Mouse (Mus musculus) hindbrain, embryonic 13.5 days (tissue): ENCODE results near the gene Slc12a8. TPM values are rescaled to one million over a fixed set of nuclear protein-coding genes. Genes with fewer than 3 reads are reported as not detected.

Experiments used
- ATAC-seq: fragments of 200-750 bp; cut with Nextera tagmentation; 2 replicates; pipeline ENCODE4 v1.8.0; 2017; ENCODE audit warnings: moderate TSS enrichment; ENCODE audit not compliant: low FRiP score
- H3K27ac ChIP-seq: fragments of 300-500 bp; sonication (generic); 2 replicates; pipeline ENCODE4 v1.5.1; 2015; ENCODE audit warnings: inconsistent platforms, mild to moderate bottlenecking, moderate library complexity
- H3K27me3 ChIP-seq: fragments of 300-500 bp; sonication (generic); 2 replicates; pipeline ENCODE4 v1.6.1; 2015; ENCODE audit warnings: mild to moderate bottlenecking, inconsistent platforms
- H3K36me3 ChIP-seq: fragments of 300-500 bp; sonication (generic); 2 replicates; pipeline ENCODE4 v1.6.1; 2015; ENCODE audit warnings: mild to moderate bottlenecking, inconsistent platforms
- H3K4me1 ChIP-seq: fragments of 300-500 bp; sonication (generic); replicated peaks from 2 replicates; pipeline ENCODE4 v1.6.1; 2015; ENCODE audit warnings: inconsistent platforms
- H3K4me2 ChIP-seq: fragments of 300-500 bp; sonication (generic); 2 replicates; pipeline ENCODE4 v1.6.1; 2015; ENCODE audit warnings: inconsistent platforms, mild to moderate bottlenecking, moderate library complexity
- H3K4me3 ChIP-seq: fragments of 300-500 bp; sonication (generic); 2 replicates; pipeline ENCODE4 v1.5.1; 2015; ENCODE audit warnings: mild to moderate bottlenecking, inconsistent platforms
- H3K9ac ChIP-seq: fragments of 300-500 bp; sonication (generic); 2 replicates; pipeline ENCODE4 v1.6.1; 2015; ENCODE audit warnings: mild to moderate bottlenecking, inconsistent platforms
- H3K9me3 ChIP-seq: fragments of 300-500 bp; sonication (generic); 2 replicates; pipeline ENCODE4 v1.6.1; 2016; ENCODE audit warnings: inconsistent platforms
- WGBS: fragments of 180-500 bp; shearing (Covaris S2); methylation state at CpG from one replicate; pipeline ENCODE4 v1.1.7; 2015; 5-methylcytosine and 5-hydroxymethylcytosine counted together
- polyA plus RNA-seq: library from polyadenylated mRNA; unstranded; fragments of >200 nt; fragmentation: Nextera tagmentation; extraction: Ambion mirVana; gene quantifications from 2 replicates; pipeline ENCODE4 v1.2.1, GENCODE M21; 2015

Slc12a8 gene
- polyA plus RNA-seq, 1 experiment from 2014 or later = 0.62 TPM

- H3K9ac ChIP-seq = no peak overlapping the region
- H3K4me2 ChIP-seq = no peak overlapping the region
- H3K4me3 ChIP-seq = no peak overlapping the region
- peaks cover 3% of the 10 kb centered on the region; the same call in 1 of the 2 replicates for H3K9me3 ChIP-seq
- ATAC-seq = no peak
- no peaks in the 10 kb centered on the region for H3K27me3 ChIP-seq
- no peaks in the 10 kb centered on the region for H3K36me3 ChIP-seq
- no peaks in the 10 kb centered on the region for H3K4me1 ChIP-seq
- no peak overlapping the region for H3K27ac ChIP-seq
- WGBS = 95% methylated on average over 3 of the region's 3 CpGs
These were observed 138.3 kb downstream of the Slc12a8 start for GRCm38 (mm10) chr16:33655443-33655842.

GRCm38 (mm10) chr16:33657191-33657590, 140.1 kb downstream of the Slc12a8 start:
- Histone ChIP-seq H3K27ac (no peak overlapping the region), H3K4me3 (no peak overlapping the region), H3K9me3 (no peaks in the 10 kb centered on the region), H3K27me3 (no peaks in the 10 kb centered on the region), H3K9ac (no peak overlapping the region), H3K36me3 (no peaks in the 10 kb centered on the region), H3K4me2 (no peak overlapping the region), H3K4me1 (no peaks in the 10 kb centered on the region)
- no peak for ATAC-seq
- 96% methylated on average over 3 of the region's 3 CpGs for WGBS

DNA sequence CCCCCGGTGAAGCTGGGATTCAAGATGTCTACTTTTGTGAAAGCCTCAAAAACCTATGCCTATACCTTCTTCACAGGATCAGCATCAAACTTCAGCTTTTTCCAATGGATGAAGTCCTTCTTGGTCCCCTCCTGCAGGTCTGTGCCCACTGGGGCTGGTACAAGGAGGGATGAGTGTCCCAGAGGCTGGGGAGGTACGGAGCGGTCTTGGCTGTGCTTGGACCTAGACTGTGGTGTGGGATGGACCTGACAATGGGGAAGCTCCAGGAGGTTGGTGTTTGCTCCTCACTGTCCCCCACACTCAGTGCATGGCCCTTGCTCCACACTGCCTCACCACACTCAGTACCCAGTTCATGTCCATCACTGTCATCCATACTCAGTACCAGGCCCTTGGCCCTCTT, 141.0 kb downstream of the Slc12a8 start:
- Histone ChIP-seq H3K4me1 (no peaks in the 10 kb centered on the region), H3K36me3 (no peaks in the 10 kb centered on the region), H3K4me2 (no peak overlapping the region), H3K9ac (no peak overlapping the region), H3K27me3 (no peaks in the 10 kb centered on the region), H3K9me3 (no peaks in the 10 kb centered on the region), H3K4me3 (no peak overlapping the region), H3K27ac (no peak overlapping the region)
- 100% methylated on average over 3 of the region's 3 CpGs for WGBS
- ATAC-seq = no peak

GRCm38 (mm10) chr16:33659521-33659920, 142.4 kb downstream of the Slc12a8 start:
- WGBS = 91% methylated on average over 5 of the region's 5 CpGs
- no peak overlapping the region for H3K27ac ChIP-seq
- H3K27me3 ChIP-seq = no peaks in the 10 kb centered on the region
- no peak for ATAC-seq
- H3K9ac ChIP-seq = no peak overlapping the region
- no peak overlapping the region for H3K4me3 ChIP-seq
- no peak overlapping the region for H3K4me2 ChIP-seq
- H3K4me1 ChIP-seq = no peaks in the 10 kb centered on the region
- H3K9me3 ChIP-seq = no peaks in the 10 kb centered on the region
- H3K36me3 ChIP-seq = no peaks in the 10 kb centered on the region

DNA sequence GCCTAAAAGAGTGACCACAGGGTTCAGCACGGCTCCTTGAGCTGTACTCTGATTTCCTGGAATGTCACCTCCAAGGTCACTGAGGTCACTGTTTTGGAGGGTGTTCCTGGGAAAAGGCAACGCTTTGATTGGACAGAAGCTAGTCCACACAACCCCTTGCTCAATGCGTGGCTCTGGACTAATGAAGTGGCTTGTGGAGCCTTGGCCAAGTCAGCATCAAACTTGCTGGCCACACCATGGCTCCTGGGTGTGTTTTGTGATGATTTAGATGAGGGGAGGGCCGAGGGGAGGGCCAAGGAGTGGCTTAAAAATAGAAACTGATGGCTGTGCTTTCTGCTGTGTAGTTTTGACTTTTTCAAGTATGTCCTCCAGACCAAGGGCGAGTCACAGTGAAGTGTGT, 143.0 kb downstream of the Slc12a8 start:
- WGBS = 74% methylated on average over 5 of the region's 5 CpGs
- no peak for ATAC-seq
- H3K4me1 ChIP-seq = no peaks in the 10 kb centered on the region

GRCm38 (mm10) chr16:33662841-33663240, 145.7 kb downstream of the Slc12a8 start:
- Histone ChIP-seq H3K4me2 (no peak overlapping the region), H3K9ac (no peak overlapping the region), H3K4me3 (no peak overlapping the region), H3K9me3 (no peaks in the 10 kb centered on the region), H3K36me3 (no peaks in the 10 kb centered on the region), H3K27ac (no peak overlapping the region), H3K4me1 (no peaks in the 10 kb centered on the region), H3K27me3 (no peaks in the 10 kb centered on the region)
- 95% methylated on average over 10 of the region's 10 CpGs for WGBS
- ATAC-seq = no peak

More for the DNA sequence above, 143.0 kb downstream of the Slc12a8 start:
- H3K27ac ChIP-seq = no peak overlapping the region
- H3K9ac ChIP-seq = no peak overlapping the region
- no peak overlapping the region for H3K4me2 ChIP-seq
- no peak overlapping the region for H3K4me3 ChIP-seq
- no peaks in the 10 kb centered on the region for H3K27me3 ChIP-seq
- H3K36me3 ChIP-seq = no peaks in the 10 kb centered on the region
- H3K9me3 ChIP-seq = no peaks in the 10 kb centered on the region

DNA sequence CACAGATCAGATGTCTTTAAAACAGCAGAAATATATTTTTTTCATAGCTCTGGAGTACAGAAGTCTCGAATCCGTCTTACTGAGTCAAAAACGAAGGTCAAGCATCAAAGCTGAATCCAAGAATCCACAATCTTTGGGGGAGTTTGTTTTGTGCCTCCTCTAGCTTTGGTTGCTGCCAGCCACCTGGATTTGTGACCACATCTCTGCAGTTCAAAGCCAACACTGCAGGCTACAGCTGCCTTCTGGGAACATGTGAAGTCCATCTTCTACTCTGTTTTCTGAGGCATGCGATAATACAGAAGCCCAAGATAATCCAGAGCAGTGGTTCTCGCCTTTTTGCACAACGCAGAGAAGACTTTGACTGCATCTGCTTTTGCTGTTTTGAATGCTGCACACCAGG, 149.1 kb downstream of the Slc12a8 start:
- H3K4me1 ChIP-seq = no peaks in the 10 kb centered on the region
- WGBS = 93% methylated on average over 6 of the region's 6 CpGs
- no peaks in the 10 kb centered on the region for H3K9me3 ChIP-seq
- H3K9ac ChIP-seq = no peak overlapping the region
- no peak overlapping the region for H3K27ac ChIP-seq
- ATAC-seq = no peak
- no peak overlapping the region for H3K4me3 ChIP-seq
- H3K27me3 ChIP-seq = no peaks in the 10 kb centered on the region
- no peak overlapping the region for H3K4me2 ChIP-seq
- H3K36me3 ChIP-seq = no peaks in the 10 kb centered on the region

GRCm38 (mm10) chr16:33666985-33667538, 149.9 kb downstream of the Slc12a8 start:
- no peak overlapping the region for H3K9ac ChIP-seq
- no peaks in the 10 kb centered on the region for H3K36me3 ChIP-seq
- H3K4me3 ChIP-seq = no peak overlapping the region
- H3K27me3 ChIP-seq = no peaks in the 10 kb centered on the region
- H3K4me1 ChIP-seq = no peaks in the 10 kb centered on the region
- H3K4me2 ChIP-seq = no peak overlapping the region
- H3K9me3 ChIP-seq = no peaks in the 10 kb centered on the region
- 96% methylated on average over 4 of the region's 4 CpGs for WGBS
- ATAC-seq = no peak
- H3K27ac ChIP-seq = no peak overlapping the region

DNA sequence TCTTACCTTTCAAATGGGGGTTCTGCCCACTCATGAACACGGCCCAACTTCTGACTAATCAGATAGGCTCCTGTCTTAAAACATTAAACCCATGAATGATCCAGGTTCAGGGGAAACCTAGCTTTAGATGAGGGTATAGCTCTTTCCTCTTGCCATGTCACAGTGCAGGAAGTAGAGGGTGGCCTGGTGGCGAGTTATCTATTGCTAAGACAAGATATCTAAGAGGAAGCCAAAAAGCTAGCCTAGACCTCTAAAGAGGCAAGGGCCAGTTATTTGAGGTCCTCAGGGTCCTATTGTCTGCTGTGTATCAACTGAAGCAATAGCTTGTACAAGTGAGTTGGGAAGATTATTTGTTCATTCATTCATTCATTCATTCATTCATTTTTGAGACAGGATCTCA, 151.3 kb downstream of the Slc12a8 start:
- Histone ChIP-seq H3K4me2 (no peak overlapping the region), H3K27me3 (no peaks in the 10 kb centered on the region), H3K9ac (no peak overlapping the region), H3K36me3 (no peaks in the 10 kb centered on the region), H3K4me1 (no peaks in the 10 kb centered on the region), H3K4me3 (no peak overlapping the region), H3K27ac (no peak overlapping the region), H3K9me3 (no peaks in the 10 kb centered on the region)
- 91% methylated on average over 2 of the region's 2 CpGs for WGBS
- no peak for ATAC-seq

DNA sequence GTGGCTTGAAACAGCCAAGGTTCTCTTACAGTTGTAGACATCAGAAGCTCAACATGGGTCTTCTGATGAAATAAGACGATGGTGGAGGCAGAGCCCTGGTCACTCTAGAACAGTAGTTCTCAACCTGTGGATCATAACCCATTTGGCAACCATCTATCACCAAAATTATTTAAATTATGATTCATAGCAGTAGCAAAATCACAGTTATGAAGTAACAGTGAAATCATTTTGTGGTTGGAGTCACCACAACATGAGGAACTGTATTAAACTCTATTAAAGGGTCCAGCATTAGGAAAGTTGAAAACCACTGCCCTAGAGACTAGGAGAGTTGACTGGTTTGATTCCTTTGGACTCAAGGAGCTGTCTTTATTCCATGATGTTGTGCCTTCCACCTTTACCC, 151.9 kb downstream of the Slc12a8 start:
- no peak overlapping the region for H3K4me3 ChIP-seq
- no peaks in the 10 kb centered on the region for H3K36me3 ChIP-seq
- H3K27me3 ChIP-seq = no peaks in the 10 kb centered on the region
- WGBS = 94% methylated on average over 1 of the region's 1 CpGs
- H3K9ac ChIP-seq = no peak overlapping the region
- peaks cover 4% of the 10 kb centered on the region for H3K4me1 ChIP-seq
- no peak overlapping the region for H3K4me2 ChIP-seq
- H3K9me3 ChIP-seq = no peaks in the 10 kb centered on the region
- no peak overlapping the region for H3K27ac ChIP-seq
- no peak for ATAC-seq

DNA sequence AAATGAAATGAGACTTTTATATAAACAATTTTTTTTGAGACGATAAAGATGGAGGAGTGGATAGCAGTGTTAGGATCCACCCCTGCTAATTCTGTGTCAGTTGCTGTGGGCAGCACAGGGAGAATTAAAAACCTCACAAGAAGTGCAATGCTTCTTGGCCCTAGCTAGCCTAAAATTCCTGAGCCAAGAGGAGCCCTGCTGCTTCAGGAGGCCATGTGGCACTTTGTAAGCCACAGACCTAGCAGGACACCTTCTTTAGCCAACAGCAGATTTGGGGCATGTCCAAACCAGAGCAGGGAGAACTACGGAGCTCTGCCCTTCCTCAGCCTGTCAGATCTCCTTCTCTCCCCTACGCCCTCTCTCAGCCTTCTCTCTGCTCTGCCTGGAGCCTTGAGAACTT, 153.2 kb downstream of the Slc12a8 start:
- no peak for ATAC-seq
- Histone ChIP-seq H3K9me3 (no peaks in the 10 kb centered on the region), H3K9ac (no peak overlapping the region), H3K27me3 (no peaks in the 10 kb centered on the region), H3K36me3 (no peaks in the 10 kb centered on the region), H3K4me2 (no peak overlapping the region), H3K4me1 (peaks cover 4% of the 10 kb centered on the region), H3K4me3 (no peak overlapping the region), H3K27ac (no peak overlapping the region)
- 85% methylated on average over 3 of the region's 3 CpGs for WGBS

- no peak for ATAC-seq
- WGBS = 95% methylated on average over 2 of the region's 2 CpGs
- Histone ChIP-seq H3K27ac (no peak overlapping the region), H3K9ac (no peak overlapping the region), H3K4me1 (peaks cover 4% of the 10 kb centered on the region), H3K4me3 (no peak overlapping the region), H3K27me3 (no peaks in the 10 kb centered on the region), H3K9me3 (no peaks in the 10 kb centered on the region), H3K4me2 (no peak overlapping the region), H3K36me3 (no peaks in the 10 kb centered on the region)
These were observed 153.8 kb downstream of the Slc12a8 start for GRCm38 (mm10) chr16:33670933-33671332.

GRCm38 (mm10) chr16:33672188-33672587, 155.1 kb downstream of the Slc12a8 start:
- Histone ChIP-seq H3K4me2 (no peak overlapping the region), H3K4me3 (no peak overlapping the region), H3K9ac (no peak overlapping the region), H3K4me1 (peaks cover 9% of the 10 kb centered on the region), H3K36me3 (no peaks in the 10 kb centered on the region), H3K9me3 (no peaks in the 10 kb centered on the region), H3K27ac (no peak overlapping the region), H3K27me3 (no peaks in the 10 kb centered on the region)
- no peak for ATAC-seq
- WGBS = 95% methylated on average over 4 of the region's 4 CpGs
